Mouse (Mus musculus) bone marrow macrophage, adult 2 months (primary cell): ENCODE measurements around the gene Dnhd1.

Source experiments
- CTCF ChIP-seq: IDR thresholded peaks from 2 replicates; pipeline ENCODE4 v1.5.1; 2012; ENCODE audit warnings: low read depth, mild to moderate bottlenecking, low read length, moderate library complexity
- POLR2A ChIP-seq: IDR thresholded peaks from 2 replicates; pipeline ENCODE4 v1.6.1; 2012; ENCODE audit warnings: mild to moderate bottlenecking, low read depth, low read length, borderline replicate concordance

- TF ChIP-seq CTCF (no peak), POLR2A (no peak)
Observed at GRCm38 (mm10) chr7:105740089-105740795, 89.6 kb downstream of the Dnhd1 start.
